Mouse (Mus musculus) liver, embryonic 13.5 days (tissue): ENCODE data around the gene Ddx25. TPM values are rescaled to one million over a fixed set of nuclear protein-coding genes. Genes with fewer than 3 reads are reported as not detected.

ENCODE experiments used
- ATAC-seq: fragments of 200-750 bp; cut with Nextera tagmentation; 2 replicates; pipeline ENCODE4 v1.8.0; 2017; ENCODE audit warnings: low read depth, mild to moderate bottlenecking, moderate number of reproducible peaks, moderate library complexity
- DNase-seq: peaks from one replicate; pipeline ENCODE4 v3.0.0; 2022
- H3K27ac ChIP-seq: fragments of 300-500 bp; sonication (generic); 2 replicates; pipeline ENCODE4 v1.5.1; 2015; ENCODE audit warnings: moderate library complexity, mild to moderate bottlenecking, inconsistent platforms
- H3K27me3 ChIP-seq: fragments of 300-500 bp; sonication (generic); 2 replicates; pipeline ENCODE4 v1.6.1; 2015; ENCODE audit warnings: mild to moderate bottlenecking, inconsistent platforms
- H3K36me3 ChIP-seq: fragments of 300-500 bp; sonication (generic); 2 replicates; pipeline ENCODE4 v1.6.1; 2015; ENCODE audit warnings: mild to moderate bottlenecking, inconsistent platforms
- H3K4me1 ChIP-seq: fragments of 300-500 bp; sonication (generic); replicated peaks from 2 replicates; pipeline ENCODE4 v1.6.1; 2015; ENCODE audit warnings: inconsistent platforms
- H3K4me2 ChIP-seq: fragments of 300-500 bp; sonication (generic); 2 replicates; pipeline ENCODE4 v1.6.1; 2015; ENCODE audit warnings: inconsistent platforms, mild to moderate bottlenecking, moderate library complexity
- H3K4me3 ChIP-seq: fragments of 300-500 bp; sonication (generic); replicated peaks from 2 replicates; pipeline ENCODE4 v1.5.1; 2015; ENCODE audit warnings: mild to moderate bottlenecking, inconsistent platforms
- H3K9ac ChIP-seq: fragments of 300-500 bp; sonication (generic); 2 replicates; pipeline ENCODE4 v1.6.1; 2015; ENCODE audit warnings: mild to moderate bottlenecking, inconsistent platforms
- H3K9me3 ChIP-seq: fragments of 300-500 bp; sonication (generic); replicated peaks from 2 replicates; pipeline ENCODE4 v1.6.1; 2016; ENCODE audit warnings: inconsistent platforms
- WGBS: fragments of 180-500 bp; shearing (Covaris S2); methylation state at CpG from one replicate; pipeline ENCODE4 v1.1.7; 2015; ENCODE audit not compliant: insufficient replicate concordance; 5-methylcytosine and 5-hydroxymethylcytosine counted together
- polyA plus RNA-seq: library from polyadenylated mRNA; unstranded; fragments of >200 nt; fragmentation: Nextera tagmentation; extraction: Ambion mirVana; gene quantifications from 2 replicates; pipeline ENCODE4 v1.2.1, GENCODE M21; 2015

The Ddx25 gene
- polyA plus RNA-seq, 1 experiment from 2014 or later, result 0.39 TPM

DNA sequence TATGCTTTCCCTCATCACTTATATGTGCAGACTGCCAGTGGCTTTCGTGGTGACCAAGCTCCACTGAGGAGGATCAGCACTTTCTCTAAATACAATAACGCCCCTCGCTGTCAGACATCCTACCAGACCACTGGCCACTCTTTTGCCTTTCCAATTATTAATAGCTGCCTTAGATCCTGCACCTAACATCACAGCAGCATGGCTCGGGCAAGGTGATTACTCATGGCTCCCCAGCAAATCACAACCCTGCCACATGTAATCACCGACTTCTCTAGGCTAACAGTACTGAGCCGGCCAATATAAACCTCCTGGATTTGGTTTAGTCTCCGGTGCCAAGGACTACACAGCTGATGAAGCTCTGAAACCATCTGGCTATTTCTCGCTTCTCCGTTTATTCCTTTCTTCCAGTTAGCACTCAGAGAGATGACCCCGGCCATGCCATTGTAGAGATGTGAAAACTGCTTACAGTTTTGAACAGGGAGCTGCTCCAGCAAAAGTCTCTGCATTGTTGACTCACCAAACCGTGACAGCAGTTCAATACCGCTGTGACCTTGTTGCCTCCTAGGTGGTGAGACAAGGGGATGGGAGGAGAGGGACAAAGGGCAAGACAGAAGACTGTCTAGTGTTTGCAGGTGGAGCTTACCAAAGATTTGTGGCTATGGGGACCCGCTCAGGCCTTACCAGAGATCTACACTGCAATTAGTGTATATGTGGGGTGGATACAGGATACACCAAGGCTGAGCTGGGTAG, 19.2 kb downstream of the Ddx25 start:
- 69% methylated on average over 13 of the region's 13 CpGs for WGBS
- H3K4me3 ChIP-seq, result no peak overlapping the region
- H3K27me3 ChIP-seq, result no peaks in the 10 kb centered on the region
- no peak overlapping the region for H3K4me2 ChIP-seq
- H3K27ac ChIP-seq, result no peak overlapping the region
- H3K9ac ChIP-seq, result no peak overlapping the region
- H3K36me3 ChIP-seq, result no peaks in the 10 kb centered on the region
- H3K9me3 ChIP-seq, result no peaks in the 10 kb centered on the region
- H3K4me1 ChIP-seq, result peaks cover 12% of the 10 kb centered on the region; the same call in 1 of the 2 replicates
- no peak for DNase-seq
- no peak for ATAC-seq

DNA sequence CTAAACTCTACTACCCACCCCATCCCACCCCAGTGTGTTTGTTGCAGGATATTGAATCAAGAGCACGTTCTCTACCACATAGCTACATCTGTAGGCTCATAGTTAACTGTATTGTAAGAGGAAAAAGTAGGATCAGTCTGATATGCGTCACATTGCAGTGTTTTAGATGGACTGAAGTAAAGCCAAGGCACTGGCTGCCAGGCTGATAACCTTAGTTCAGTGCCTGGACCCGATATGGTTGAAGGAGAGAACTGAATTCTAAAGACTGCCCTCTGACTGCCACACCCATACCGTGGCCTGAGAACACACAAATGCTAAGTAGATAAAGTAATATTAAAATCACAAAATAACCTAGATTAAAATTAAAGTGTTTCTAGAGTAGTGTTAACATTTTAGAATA, 22.5 kb downstream of the Ddx25 start:
- no peaks in the 10 kb centered on the region for H3K36me3 ChIP-seq
- peaks cover 12% of the 10 kb centered on the region; the same call in 1 of the 2 replicates for H3K4me1 ChIP-seq
- H3K9ac ChIP-seq, result no peak overlapping the region
- H3K9me3 ChIP-seq, result no peaks in the 10 kb centered on the region
- no peaks in the 10 kb centered on the region for H3K27me3 ChIP-seq
- H3K4me3 ChIP-seq, result no peak overlapping the region
- no peak for DNase-seq
- no peak overlapping the region for H3K27ac ChIP-seq
- ATAC-seq, result peak; percentile 58
- no peak overlapping the region for H3K4me2 ChIP-seq
- 34% methylated on average over 4 of the region's 4 CpGs for WGBS

DNA sequence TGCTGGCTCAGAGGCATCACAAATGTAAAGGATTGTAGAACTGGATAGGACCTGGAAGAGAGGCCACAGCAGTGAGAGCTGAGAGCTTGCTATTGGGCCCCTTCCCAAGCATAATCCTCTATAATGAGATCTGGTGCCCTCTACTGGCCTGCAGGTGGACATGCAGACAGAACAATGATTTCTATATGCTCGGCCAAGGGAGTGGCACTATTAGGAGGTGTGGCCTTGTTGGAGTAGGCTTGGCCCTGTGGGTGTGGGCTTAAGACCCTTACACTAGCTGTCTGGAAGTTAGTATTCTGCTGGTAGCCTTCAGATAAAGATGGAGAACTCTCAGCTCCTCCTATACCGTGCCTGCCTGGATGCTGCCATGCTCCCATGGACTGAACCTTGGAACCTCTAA, 23.2 kb downstream of the Ddx25 start:
- H3K27me3 ChIP-seq, result no peaks in the 10 kb centered on the region
- H3K9ac ChIP-seq, result no peak overlapping the region
- no peaks in the 10 kb centered on the region for H3K9me3 ChIP-seq
- no peaks in the 10 kb centered on the region for H3K36me3 ChIP-seq
- peaks cover 12% of the 10 kb centered on the region; the same call in 1 of the 2 replicates for H3K4me1 ChIP-seq
- DNase-seq (peak; percentile 17), ATAC-seq (peak; percentile 70)
- H3K27ac ChIP-seq, result no peak overlapping the region
- WGBS, result 6% methylated on average over 2 of the region's 2 CpGs
- H3K4me2 ChIP-seq, result no peak overlapping the region
- no peak overlapping the region for H3K4me3 ChIP-seq

DNA sequence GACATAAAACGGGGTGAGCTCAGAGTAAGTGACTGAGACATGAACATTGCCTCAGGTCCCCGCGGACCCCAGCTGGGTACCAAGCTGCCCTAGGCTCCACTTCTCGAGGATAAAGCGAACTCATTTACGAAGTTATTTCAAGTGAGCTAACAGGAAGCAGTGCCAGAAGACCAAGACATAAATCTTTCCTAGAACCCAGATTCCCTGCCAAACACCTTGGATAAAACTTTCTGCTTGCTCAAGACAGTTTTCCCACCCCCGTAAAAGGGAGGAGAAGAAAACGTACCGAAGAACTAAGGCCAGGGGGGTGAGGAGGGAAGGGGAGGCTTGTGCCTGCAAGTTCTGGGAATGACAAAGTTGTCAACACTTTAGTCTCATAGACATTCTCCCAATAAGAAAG, 25.1 kb downstream of the Ddx25 start:
- peaks cover 7% of the 10 kb centered on the region; the same call in 1 of the 2 replicates for H3K4me1 ChIP-seq
- no peak for ATAC-seq
- no peaks in the 10 kb centered on the region for H3K9me3 ChIP-seq
- no peak overlapping the region for H3K4me2 ChIP-seq
- no peaks in the 10 kb centered on the region for H3K36me3 ChIP-seq
- WGBS, result 63% methylated on average over 9 of the region's 9 CpGs
- H3K27me3 ChIP-seq, result no peaks in the 10 kb centered on the region
- no peak overlapping the region for H3K4me3 ChIP-seq
- no peak for DNase-seq
- H3K27ac ChIP-seq, result no peak overlapping the region
- H3K9ac ChIP-seq, result no peak overlapping the region

DNA sequence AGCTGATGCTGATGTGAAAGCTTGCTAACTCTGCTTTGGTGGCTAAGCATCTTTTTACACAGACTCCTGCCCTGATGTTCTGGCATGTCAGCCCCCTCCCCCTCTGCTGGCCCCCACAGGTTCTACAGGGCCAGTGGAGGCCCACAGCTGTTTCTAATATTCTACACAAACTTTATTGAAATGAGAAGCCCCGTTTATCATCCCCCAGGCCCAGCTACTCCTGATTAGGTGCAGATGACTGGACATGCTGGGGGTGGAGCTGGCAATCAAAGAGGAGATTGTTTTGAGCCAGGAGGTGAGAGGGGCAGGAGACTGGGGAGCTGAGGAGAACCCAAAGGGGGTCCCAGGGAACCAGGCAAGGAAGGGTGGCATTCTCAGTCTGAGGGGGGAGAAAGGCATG, 28.5 kb downstream of the Ddx25 start:
- 12% methylated on average over 1 of the region's 1 CpGs for WGBS
- ATAC-seq (no peak), DNase-seq (no peak)

DNA sequence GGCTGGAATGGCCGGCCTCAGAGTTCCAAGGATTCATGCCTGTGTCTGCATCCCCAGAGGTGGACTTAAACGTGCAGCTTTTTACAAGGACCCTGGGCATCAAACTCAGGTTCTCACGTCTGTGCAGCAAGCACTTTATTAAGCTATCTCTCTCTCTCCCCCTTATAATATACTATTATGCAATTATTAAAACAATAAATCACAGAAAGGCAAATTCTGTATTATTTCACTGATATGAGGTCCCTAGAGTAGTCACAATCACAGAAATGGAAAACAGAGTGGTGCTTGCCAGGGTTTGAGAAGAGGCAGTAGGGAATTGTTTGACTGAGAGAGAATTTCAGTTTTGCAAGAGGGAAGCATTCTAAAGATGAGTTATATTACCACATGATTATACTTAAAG, 29.2 kb downstream of the Ddx25 start:
- no peak overlapping the region for H3K9ac ChIP-seq

More for the DNA sequence above, 28.5 kb downstream of the Ddx25 start:
- Histone ChIP-seq H3K4me2 (no peak overlapping the region), H3K27me3 (no peaks in the 10 kb centered on the region), H3K4me3 (no peak overlapping the region), H3K36me3 (no peaks in the 10 kb centered on the region), H3K9ac (no peak overlapping the region), H3K4me1 (no peaks in the 10 kb centered on the region), H3K9me3 (no peaks in the 10 kb centered on the region), H3K27ac (no peak overlapping the region)

DNA sequence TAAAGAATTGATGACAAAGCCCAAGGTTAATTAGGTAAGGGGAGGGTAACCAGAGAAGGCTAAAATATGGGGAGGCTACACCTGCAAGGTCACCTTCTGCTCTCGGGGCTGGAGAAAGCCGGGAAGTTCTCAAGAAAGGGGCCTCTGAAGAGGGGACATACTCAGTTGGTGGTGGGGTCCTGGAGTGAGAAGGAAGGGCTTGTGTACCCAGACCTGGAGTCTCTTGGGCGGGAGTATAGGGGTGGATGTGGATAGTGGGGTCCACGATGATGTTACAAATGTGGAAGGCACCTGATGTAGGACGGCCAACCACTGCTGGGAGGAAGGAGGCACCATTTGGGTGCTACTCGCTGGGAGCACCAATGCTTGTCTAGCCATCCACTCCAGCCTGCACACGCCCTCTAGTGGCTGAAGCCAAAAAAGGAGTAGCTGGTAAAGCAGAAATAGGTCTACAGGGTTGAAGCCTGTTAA, 34.4 kb downstream of the Ddx25 start:
- no peak overlapping the region for H3K27ac ChIP-seq
- no peaks in the 10 kb centered on the region for H3K4me1 ChIP-seq
- no peak overlapping the region for H3K4me2 ChIP-seq
- no peaks in the 10 kb centered on the region for H3K27me3 ChIP-seq
- ATAC-seq, result no peak
- 20% methylated on average over 7 of the region's 7 CpGs for WGBS
- no peak overlapping the region for H3K4me3 ChIP-seq
- no peak for DNase-seq
- no peaks in the 10 kb centered on the region for H3K36me3 ChIP-seq
- H3K9me3 ChIP-seq, result no peaks in the 10 kb centered on the region
- no peak overlapping the region for H3K9ac ChIP-seq

More for the DNA sequence above, 29.2 kb downstream of the Ddx25 start:
- Histone ChIP-seq H3K4me2 (no peak overlapping the region), H3K9me3 (no peaks in the 10 kb centered on the region), H3K27me3 (no peaks in the 10 kb centered on the region), H3K4me3 (no peak overlapping the region), H3K27ac (no peak overlapping the region), H3K4me1 (no peaks in the 10 kb centered on the region), H3K36me3 (no peaks in the 10 kb centered on the region)
- ATAC-seq (no peak), DNase-seq (no peak)
- 44% methylated on average over 3 of the region's 3 CpGs for WGBS

DNA sequence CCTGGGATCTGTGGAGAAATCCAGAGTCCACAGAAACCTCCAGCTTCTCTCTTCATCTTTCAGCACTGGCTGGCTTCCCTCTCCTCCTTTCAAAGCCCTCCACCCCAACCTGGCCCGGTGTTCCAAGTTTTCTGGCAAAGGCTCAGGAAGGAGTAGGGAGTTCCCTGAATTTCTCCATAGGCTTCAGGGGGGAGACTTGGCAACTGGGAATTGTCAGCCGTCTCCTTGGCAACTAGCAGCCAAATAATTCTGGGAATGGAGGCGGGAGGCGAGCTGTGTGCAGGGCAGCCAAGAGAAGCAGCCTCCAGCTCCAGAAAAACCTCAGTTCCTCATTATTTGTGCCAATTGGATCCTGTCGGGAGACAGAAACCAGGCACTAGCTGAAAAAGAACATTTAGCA, 34.8 kb downstream of the Ddx25 start:
- H3K4me2 ChIP-seq, result no peak overlapping the region
- H3K27me3 ChIP-seq, result no peaks in the 10 kb centered on the region
- no peak overlapping the region for H3K9ac ChIP-seq
- H3K4me3 ChIP-seq, result no peak overlapping the region
- H3K4me1 ChIP-seq, result no peaks in the 10 kb centered on the region
- DNase-seq (no peak), ATAC-seq (no peak)
- WGBS, result 53% methylated on average over 5 of the region's 5 CpGs
- no peaks in the 10 kb centered on the region for H3K36me3 ChIP-seq
- no peak overlapping the region for H3K27ac ChIP-seq
- no peaks in the 10 kb centered on the region for H3K9me3 ChIP-seq

DNA sequence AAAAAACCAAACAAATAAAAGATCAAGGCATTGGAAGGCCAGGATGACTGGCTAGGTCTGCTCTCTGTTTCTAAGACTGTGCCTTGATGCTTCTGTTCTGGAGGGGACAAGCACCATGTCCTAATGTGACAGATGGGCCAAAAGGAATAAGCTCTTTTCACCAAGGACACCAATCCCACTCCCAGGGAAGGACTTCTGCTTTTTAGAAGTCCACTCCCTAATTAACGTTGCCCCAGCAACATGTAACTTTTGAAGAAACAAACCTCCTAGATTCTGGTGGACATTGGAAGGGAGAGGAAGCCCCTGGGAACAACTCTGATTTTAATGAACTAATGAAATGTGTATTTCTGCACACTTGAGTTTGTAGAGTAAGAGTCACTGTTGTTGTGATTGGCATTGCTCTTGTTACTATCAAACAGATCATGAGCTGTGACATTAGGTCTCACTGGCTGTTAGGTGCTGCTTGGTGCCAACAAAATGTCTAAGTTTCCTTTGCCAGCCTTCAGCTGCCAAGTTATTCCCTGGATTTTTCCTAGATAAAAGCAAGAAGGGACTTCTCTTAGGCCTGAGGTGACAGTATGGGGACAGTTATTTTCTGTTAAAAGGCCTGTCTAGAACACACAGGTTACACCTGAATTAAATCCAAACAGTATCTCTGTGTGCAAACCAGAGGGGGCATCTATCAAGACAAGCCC, 35.4 kb downstream of the Ddx25 start:
- H3K4me2 ChIP-seq, result no peak overlapping the region
- ATAC-seq (no peak), DNase-seq (no peak)
- H3K9ac ChIP-seq, result no peak overlapping the region
- H3K4me3 ChIP-seq, result no peak overlapping the region
- H3K4me1 ChIP-seq, result no peaks in the 10 kb centered on the region
- H3K27me3 ChIP-seq, result no peaks in the 10 kb centered on the region
- H3K27ac ChIP-seq, result no peak overlapping the region
- H3K9me3 ChIP-seq, result no peaks in the 10 kb centered on the region
- 30% methylated on average over 1 of the region's 1 CpGs for WGBS
- no peaks in the 10 kb centered on the region for H3K36me3 ChIP-seq

DNA sequence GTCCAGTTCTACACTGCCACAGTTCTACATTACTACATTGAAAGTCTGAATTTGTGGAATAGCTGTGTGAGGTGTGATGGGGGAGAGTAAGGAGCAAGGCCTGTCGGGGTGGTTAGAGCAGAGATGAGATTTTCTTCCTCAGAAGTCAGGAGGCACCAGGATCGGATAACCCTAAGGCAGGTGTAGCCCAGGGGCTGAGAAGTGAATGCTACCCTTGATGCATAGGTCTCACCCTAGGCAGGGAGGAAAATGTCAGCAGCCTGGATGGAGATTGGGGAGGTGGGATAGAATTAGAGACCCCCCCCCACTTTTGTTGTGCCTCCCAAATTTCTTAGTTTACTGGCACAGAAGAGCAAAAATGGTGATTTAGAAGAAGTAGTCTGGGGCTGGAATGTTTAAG, 36.1 kb downstream of the Ddx25 start:
- DNase-seq (no peak), ATAC-seq (no peak)
- Histone ChIP-seq H3K4me2 (no peak overlapping the region), H3K4me1 (no peaks in the 10 kb centered on the region), H3K27ac (no peak overlapping the region), H3K27me3 (no peaks in the 10 kb centered on the region), H3K4me3 (no peak overlapping the region), H3K9ac (no peak overlapping the region), H3K9me3 (no peaks in the 10 kb centered on the region), H3K36me3 (no peaks in the 10 kb centered on the region)
- 60% methylated on average over 2 of the region's 2 CpGs for WGBS

DNA sequence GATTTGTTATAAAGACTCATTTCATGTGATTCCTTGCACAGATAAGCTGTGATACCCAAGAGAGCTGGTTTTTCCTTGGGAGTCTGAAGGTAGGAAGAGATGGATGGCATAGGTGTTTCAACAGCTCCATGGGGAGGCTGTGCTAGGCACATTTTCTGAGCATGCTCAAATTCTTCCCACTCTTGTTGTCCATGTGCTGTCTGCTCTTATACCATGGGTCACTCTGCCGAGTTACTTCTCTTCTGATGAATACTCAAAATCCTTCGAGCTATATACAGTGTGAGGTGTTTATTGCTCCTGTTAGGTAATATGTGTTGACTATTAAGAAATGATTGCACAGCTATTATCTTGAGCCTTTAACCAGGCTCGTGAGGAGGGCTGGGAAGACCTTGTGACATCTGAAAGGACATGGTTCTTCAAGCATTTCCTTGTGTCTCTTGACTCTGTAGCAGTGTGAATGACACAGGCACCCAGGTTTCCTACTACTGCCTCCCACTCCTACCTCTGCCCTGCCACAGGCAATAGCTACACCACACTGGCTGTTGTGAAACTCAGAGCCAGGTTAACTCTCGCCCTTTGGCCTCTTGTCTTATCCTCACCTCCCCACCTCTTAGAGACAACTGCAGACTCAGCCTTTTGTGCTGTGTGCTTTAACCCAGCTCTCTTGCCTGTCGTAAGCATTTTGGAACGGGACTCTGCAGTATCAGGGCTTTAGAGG, 37.5 kb downstream of the Ddx25 start:
- H3K9me3 ChIP-seq, result no peaks in the 10 kb centered on the region
- no peak for ATAC-seq
- 52% methylated on average over 6 of the region's 6 CpGs for WGBS

More for the DNA sequence above, 37.5 kb downstream of the Ddx25 start:
- Histone ChIP-seq H3K27ac (no peak overlapping the region), H3K27me3 (no peaks in the 10 kb centered on the region), H3K4me2 (no peak overlapping the region), H3K36me3 (no peaks in the 10 kb centered on the region), H3K4me3 (no peak overlapping the region), H3K9ac (no peak overlapping the region), H3K4me1 (no peaks in the 10 kb centered on the region)
- DNase-seq, result no peak
